Mouse (Mus musculus) midbrain, postnatal 0 days (tissue): ENCODE results near the gene Cnpy3. TPM values are rescaled to one million over a fixed set of nuclear protein-coding genes. Genes with fewer than 3 reads are reported as not detected.

Experiments
- ATAC-seq: fragments of 200-750 bp; cut with Nextera tagmentation; 2 replicates; pipeline ENCODE4 v1.8.0; 2017; ENCODE audit warnings: moderate number of reproducible peaks, mild to moderate bottlenecking, moderate TSS enrichment, moderate library complexity; ENCODE audit not compliant: low FRiP score
- DNase-seq: peaks from one replicate; pipeline ENCODE4 v3.0.0-alpha.2; 2015; ENCODE audit warnings: low spot score
- H3K27ac ChIP-seq: fragments of 300-500 bp; sonication (generic); 2 replicates; pipeline ENCODE4 v1.5.1; 2014; ENCODE audit warnings: low read depth, mild to moderate bottlenecking, low read length, mixed read lengths
- H3K27me3 ChIP-seq: fragments of 300-500 bp; sonication (generic); 2 replicates; pipeline ENCODE4 v1.6.1; 2014; ENCODE audit warnings: low read length, control low read depth, mixed read lengths; ENCODE audit not compliant: insufficient read depth
- H3K36me3 ChIP-seq: fragments of 300-500 bp; sonication (generic); 2 replicates; pipeline ENCODE4 v1.6.1; 2014; ENCODE audit warnings: low read length, control low read depth, mixed read lengths; ENCODE audit not compliant: insufficient read depth
- H3K4me1 ChIP-seq: fragments of 300-500 bp; sonication (generic); 2 replicates; pipeline ENCODE4 v1.6.1; 2014; ENCODE audit warnings: mild to moderate bottlenecking, control low read depth, antibody characterized with exemption, low read length, mixed read lengths; ENCODE audit not compliant: insufficient read depth
- H3K4me2 ChIP-seq: fragments of 300-500 bp; sonication (generic); 2 replicates; pipeline ENCODE4 v1.6.1; 2014; ENCODE audit warnings: low read depth, mild to moderate bottlenecking, low read length, mixed read lengths; ENCODE audit not compliant: poor library complexity, severe bottlenecking
- H3K4me3 ChIP-seq: fragments of 300-500 bp; sonication (generic); 2 replicates; pipeline ENCODE4 v1.5.1; 2014; ENCODE audit warnings: low read depth, mild to moderate bottlenecking, low read length, moderate library complexity
- H3K9ac ChIP-seq: fragments of 300-500 bp; sonication (generic); replicated peaks from 2 replicates; pipeline ENCODE4 v1.6.1; 2014; ENCODE audit warnings: mild to moderate bottlenecking, low read length, moderate library complexity, mixed read lengths; ENCODE audit not compliant: poor library complexity, severe bottlenecking
- H3K9me3 ChIP-seq: fragments of 300-500 bp; sonication (generic); 2 replicates; pipeline ENCODE4 v1.6.1; 2016; ENCODE audit warnings: low read length, control low read depth
- CTCF ChIP-seq: IDR thresholded peaks from 2 replicates; pipeline ENCODE4 v1.5.1; 2016; ENCODE audit warnings: antibody characterized with exemption, mild to moderate bottlenecking
- WGBS: fragments of 180-500 bp; shearing (Covaris S2); extraction: QIAGEN DNeasy Blood & Tissue Kit; methylation state at CpG from one replicate; pipeline ENCODE4 v1.1.7; 2014; 5-methylcytosine and 5-hydroxymethylcytosine counted together
- polyA plus RNA-seq: library from polyadenylated mRNA; unstranded; fragments of >200 nt; fragmentation: Nextera tagmentation; extraction: Ambion mirVana; gene quantifications from 2 replicates; pipeline ENCODE4 v1.2.1, GENCODE M21; 2015
- total RNA-seq: library from RNA; depleted of rRNA; stranded (reverse); fragments of >200 nt; gene quantifications from 2 replicates; pipeline ENCODE4 v1.2.3, GENCODE M21; 2014

Gene Cnpy3
- total and polyA plus RNA-seq, 2 experiments from 2014 or later = 62.0 to 70.7 TPM

DNA sequence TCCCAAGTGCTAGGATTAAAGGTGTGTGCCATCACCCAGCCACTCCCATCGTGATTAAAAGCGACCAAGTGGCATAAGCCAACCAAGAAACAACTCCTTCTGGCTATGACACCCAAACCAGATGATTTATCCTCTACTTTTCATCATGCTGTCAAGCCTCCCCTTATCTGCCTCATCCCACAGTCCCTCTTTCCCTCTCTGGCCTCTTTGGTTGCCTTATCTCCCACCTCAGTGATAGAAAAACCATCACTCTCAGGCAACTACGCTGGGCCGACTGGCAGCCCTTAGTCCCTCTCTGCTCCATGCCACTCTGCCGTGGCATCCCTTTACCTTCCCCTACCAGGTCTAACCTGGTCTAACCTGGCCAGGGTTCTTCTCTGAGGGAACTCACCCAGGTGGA, 34.9 kb upstream of the Cnpy3 start:
- no peaks in the 10 kb centered on the region for H3K36me3 ChIP-seq
- WGBS = 93% methylated on average over 5 of the region's 5 CpGs
- no peaks in the 10 kb centered on the region for H3K9me3 ChIP-seq
- no peak for TF ChIP-seq CTCF
- DNase-seq (no peak), ATAC-seq (no peak)
- no peak overlapping the region for H3K4me3 ChIP-seq
- H3K4me1 ChIP-seq = no peaks in the 10 kb centered on the region
- no peak overlapping the region for H3K4me2 ChIP-seq
- no peak overlapping the region for H3K27ac ChIP-seq
- no peaks in the 10 kb centered on the region for H3K27me3 ChIP-seq
- no peak overlapping the region for H3K9ac ChIP-seq

DNA sequence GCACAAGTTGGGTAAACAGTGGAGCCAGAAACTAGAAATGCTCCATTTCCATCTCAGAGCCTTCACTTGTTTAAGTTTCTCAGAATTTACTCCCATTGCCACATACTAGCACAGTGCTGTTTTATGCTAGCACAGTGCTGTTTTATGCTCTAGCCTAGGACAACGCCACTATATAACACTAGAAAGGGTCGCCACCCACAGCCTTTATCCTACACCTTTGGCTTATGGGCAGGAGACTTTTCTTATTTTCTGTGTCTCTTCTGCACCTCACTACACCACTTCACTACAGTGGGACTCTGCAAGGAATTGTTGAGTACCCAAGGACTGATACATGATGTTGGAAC, 31.2 kb upstream of the Cnpy3 start:
- Histone ChIP-seq H3K27ac (peak overlapping the region; percentile 84), H3K4me2 (peak overlapping the region; percentile 57)
- 82% methylated on average over 2 of the region's 2 CpGs for WGBS

DNA sequence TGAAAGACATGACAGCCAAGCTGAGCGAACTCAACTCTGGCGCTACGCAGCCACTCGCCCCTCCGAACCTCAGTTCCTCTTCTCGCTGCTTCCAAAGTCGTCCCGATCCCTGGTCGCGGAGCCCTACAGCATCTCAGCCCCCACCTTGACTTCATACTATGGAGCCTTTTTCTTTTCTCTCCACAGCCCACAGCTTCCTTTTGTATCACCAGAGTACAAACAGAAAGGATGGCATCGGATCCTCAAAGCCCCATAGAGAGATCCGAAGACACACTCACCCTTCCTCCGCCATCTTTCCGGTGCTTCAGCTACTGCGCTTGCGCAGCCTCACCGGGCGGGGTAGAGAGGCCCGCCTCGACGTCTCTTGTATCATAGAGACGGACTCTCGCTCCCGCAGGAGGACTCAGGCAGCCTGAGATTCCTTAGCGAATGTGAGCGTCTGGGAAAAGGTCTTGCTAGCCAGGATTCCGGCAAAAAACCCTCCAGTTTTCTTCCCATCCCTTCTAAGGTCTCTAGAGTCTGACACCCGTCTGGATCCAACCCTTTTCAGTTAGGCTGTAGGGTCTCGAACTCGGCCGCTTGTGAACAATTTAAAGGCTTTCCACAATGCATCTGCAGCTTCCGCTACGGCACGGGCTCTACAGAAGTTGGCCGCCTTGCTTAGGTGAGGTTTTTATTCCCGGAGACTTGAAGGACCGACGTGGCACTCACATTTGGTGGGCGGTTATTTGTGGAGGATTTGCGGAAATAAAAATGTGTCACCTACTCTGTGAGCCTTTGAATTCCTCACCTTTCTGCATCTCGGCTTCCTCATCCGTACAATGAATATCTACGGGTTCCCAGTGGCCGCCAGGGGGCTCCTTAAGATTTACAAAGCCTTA, 30.6 kb upstream of the Cnpy3 start, which contains the start of gene Rpl7l1:
Gene Rpl7l1, minus strand, starts transcription at position 332 of the 881 bp plus-strand sequence.
- H3K4me2 ChIP-seq = peak within 1 kb of the TSS; percentile 57
- ATAC-seq (peak; percentile 97), DNase-seq (peak; percentile 97)
- no peaks in the 10 kb centered on the region for H3K9me3 ChIP-seq
- 3% methylated on average over 44 of the region's 44 CpGs for WGBS
- H3K4me3 ChIP-seq = peak within 1 kb of the TSS; percentile 58
- H3K4me1 ChIP-seq = no peaks in the 10 kb centered on the region
- peak within 1 kb of the TSS; percentile 84 for H3K27ac ChIP-seq
- no peaks in the 10 kb centered on the region for H3K27me3 ChIP-seq
- H3K36me3 ChIP-seq = peaks cover 20% of the 10 kb centered on the region
- H3K9ac ChIP-seq = peak within 1 kb of the TSS; percentile 73
- peak; percentile 70 for TF ChIP-seq CTCF

More for the DNA sequence above, 31.2 kb upstream of the Cnpy3 start:
- Histone ChIP-seq H3K4me1 (no peaks in the 10 kb centered on the region), H3K4me3 (peak overlapping the region; percentile 58), H3K9me3 (no peaks in the 10 kb centered on the region), H3K36me3 (peaks cover 17% of the 10 kb centered on the region), H3K27me3 (no peaks in the 10 kb centered on the region), H3K9ac (no peak overlapping the region)
- ATAC-seq (peak; percentile 6; the same call in 1 of the 2 replicates), DNase-seq (no peak)
- TF ChIP-seq CTCF = no peak

DNA sequence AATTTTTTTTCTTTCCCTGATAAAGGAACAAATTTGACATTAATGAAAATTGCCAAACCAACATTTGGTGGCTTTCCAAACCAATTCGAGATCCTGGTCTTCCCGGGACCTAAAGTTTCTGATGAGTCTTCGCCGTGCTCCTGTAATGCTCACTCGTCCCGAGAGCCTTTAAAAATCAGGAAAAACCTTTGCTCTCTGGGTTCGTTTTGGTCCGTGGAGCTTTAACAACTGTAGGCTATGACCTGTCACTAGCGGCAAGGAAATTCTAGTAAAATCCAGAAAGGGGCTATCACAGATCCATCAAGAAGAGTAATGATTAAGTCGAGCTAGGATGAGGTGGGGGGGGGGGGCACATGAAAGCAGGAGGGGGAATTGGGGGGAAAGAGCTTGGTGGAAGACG, 29.9 kb upstream of the Cnpy3 start:
- no peak; the same call in 1 of the 2 replicates for ATAC-seq
- H3K4me2 ChIP-seq = peak overlapping the region; percentile 57
- no peaks in the 10 kb centered on the region for H3K9me3 ChIP-seq
- peak overlapping the region; percentile 73 for H3K9ac ChIP-seq
- H3K27ac ChIP-seq = peak overlapping the region; percentile 84
- H3K4me3 ChIP-seq = peak overlapping the region; percentile 58
- 4% methylated on average over 11 of the region's 11 CpGs for WGBS
- no peak for TF ChIP-seq CTCF
- no peaks in the 10 kb centered on the region for H3K4me1 ChIP-seq
- DNase-seq = no peak
- H3K27me3 ChIP-seq = no peaks in the 10 kb centered on the region
- peaks cover 25% of the 10 kb centered on the region for H3K36me3 ChIP-seq

DNA sequence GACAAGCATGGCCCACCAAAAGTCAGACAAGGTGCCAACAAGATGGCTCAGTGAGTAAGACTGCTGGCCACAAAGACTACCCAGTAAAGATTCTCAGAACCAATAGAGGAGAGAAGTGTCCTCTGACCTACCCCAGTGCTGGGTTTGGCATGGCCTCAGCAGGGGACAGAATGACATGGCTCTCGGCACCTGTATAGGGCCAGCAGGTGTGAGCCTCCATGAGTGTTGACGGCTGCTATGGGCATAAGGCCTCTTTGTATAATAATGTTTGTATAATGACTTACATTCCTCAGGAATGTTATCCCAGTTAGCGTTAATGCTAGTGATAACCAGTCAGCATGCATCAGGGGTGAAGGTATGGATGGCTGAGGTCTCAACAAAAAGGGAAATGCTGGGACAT, 24.1 kb upstream of the Cnpy3 start:
- no peak overlapping the region for H3K9ac ChIP-seq
- no peaks in the 10 kb centered on the region for H3K9me3 ChIP-seq
- H3K27me3 ChIP-seq = no peaks in the 10 kb centered on the region
- H3K4me2 ChIP-seq = no peak overlapping the region
- no peaks in the 10 kb centered on the region for H3K4me1 ChIP-seq
- H3K36me3 ChIP-seq = peaks cover 37% of the 10 kb centered on the region
- no peak overlapping the region for H3K27ac ChIP-seq
- H3K4me3 ChIP-seq = no peak overlapping the region
- DNase-seq (no peak), ATAC-seq (no peak)
- no peak for TF ChIP-seq CTCF
- WGBS = 86% methylated on average over 3 of the region's 3 CpGs

DNA sequence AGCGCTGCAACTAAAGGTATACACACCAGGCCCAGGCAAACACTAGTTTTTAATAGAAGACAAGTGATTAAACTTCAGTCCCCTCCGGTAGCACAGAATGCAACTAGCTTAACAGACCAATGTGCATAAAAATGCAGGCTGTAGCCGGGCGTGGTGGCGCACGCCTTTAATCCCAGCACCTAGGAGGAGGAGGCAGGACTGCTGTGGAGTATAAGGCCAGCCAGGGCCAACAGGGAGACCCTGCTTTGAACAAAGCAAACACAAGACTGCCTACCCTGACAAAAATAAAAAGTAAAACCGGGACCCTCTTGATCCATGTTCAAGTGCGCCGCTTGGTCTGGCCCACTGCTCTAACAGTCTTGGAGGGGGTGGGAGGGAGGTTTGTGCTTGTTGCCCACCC, 23.1 kb upstream of the Cnpy3 start:
- 90% methylated on average over 9 of the region's 9 CpGs for WGBS
- Histone ChIP-seq H3K27me3 (no peaks in the 10 kb centered on the region), H3K36me3 (peaks cover 37% of the 10 kb centered on the region), H3K4me2 (no peak overlapping the region), H3K27ac (no peak overlapping the region), H3K4me3 (no peak overlapping the region), H3K9me3 (no peaks in the 10 kb centered on the region), H3K4me1 (no peaks in the 10 kb centered on the region), H3K9ac (no peak overlapping the region)
- no peak for DNase-seq
- TF ChIP-seq CTCF = no peak
- no peak for ATAC-seq
